Mouse (Mus musculus) megakaryocyte progenitor cell, adult 5-6 weeks (primary cell): ENCODE measurements around the gene Psen2. TPM values are rescaled to one million over a fixed set of nuclear protein-coding genes. Genes with fewer than 3 reads are reported as not detected.

Experiments used
- ATAC-seq: replicated peaks from 2 replicates; pipeline ENCODE4 v1.8.0; 2016; ENCODE audit warnings: mild to moderate bottlenecking, moderate TSS enrichment, inconsistent platforms; ENCODE audit not compliant: poor library complexity
- total RNA-seq, 2 experiments: library from RNA; stranded (forward) in 1 of 2; stranded (reverse) in 1 of 2; fragments of 157-497, 149-512 nt in 1 of 2; fragments of 200-1000 nt in 1 of 2; gene quantifications; 2 replicates each; pipeline versions ENCODE4 v1.2.3 to v1.2.4; 2015 to 2017

The Psen2 gene
- total RNA-seq, 2 experiments from 2014 or later, result 19.5 to 27.2 TPM

GRCm38 (mm10) chr1:180179840-180180239, 83.4 kb downstream of the Psen2 start:
- ATAC-seq, result no peak

GRCm38 (mm10) chr1:180179100-180179499, 84.1 kb downstream of the Psen2 start:
- ATAC-seq, result no peak

GRCm38 (mm10) chr1:180178340-180178739, 84.9 kb downstream of the Psen2 start:
- ATAC-seq, result no peak

Other genes starting within 250 kb of the Psen2 start
- 1.3 and 2.6 TPM in 2 replicates for gene Coq8a, start 63.8 kb downstream of the Psen2 start, total RNA-seq (2015)
- 7.2 and 8.9 TPM in 2 replicates for gene Coq8a, start 63.8 kb downstream of the Psen2 start, total RNA-seq (2017)
- gene Itpkb, start 67.0 kb upstream of the Psen2 start, total RNA-seq (2015), result 10.8 and 12.3 TPM in 2 replicates
- 9.6 and 11.7 TPM in 2 replicates for gene Itpkb, start 67.0 kb upstream of the Psen2 start, total RNA-seq (2017)
- gene Stum, start 220.1 kb upstream of the Psen2 start, total RNA-seq (2015), result not detected in 2 replicates
- gene Stum, start 220.1 kb upstream of the Psen2 start, total RNA-seq (2017), result not detected in 2 replicates